Mouse (Mus musculus) lung, postnatal 0 days (tissue): Measurements from ENCODE around the gene Thrb. TPM values are rescaled to one million over a fixed set of nuclear protein-coding genes. Genes with fewer than 3 reads are reported as not detected.
A peak's percentile ranks its signal among the peaks of the same experiment; 100 is the strongest.

Source experiments
- ATAC-seq: fragments of 200-750 bp; cut with Nextera tagmentation; 2 replicates; pipeline ENCODE4 v1.8.0; 2017; ENCODE audit warnings: moderate library complexity
- DNase-seq: peaks from one replicate; pipeline ENCODE4 v3.0.0-alpha.2; 2016; ENCODE audit warnings: low spot score
- H3K27ac ChIP-seq: fragments of 300-500 bp; sonication (generic); 2 replicates; pipeline ENCODE4 v1.5.1; 2014; ENCODE audit warnings: antibody characterized with exemption, mild to moderate bottlenecking, low read length, mixed read lengths
- H3K27me3 ChIP-seq: fragments of 300-500 bp; sonication (generic); replicated peaks from 2 replicates; pipeline ENCODE4 v1.6.1; 2014; ENCODE audit warnings: low read length, mixed read lengths; ENCODE audit not compliant: insufficient read depth
- H3K36me3 ChIP-seq: fragments of 300-500 bp; sonication (generic); 2 replicates; pipeline ENCODE4 v1.6.1; 2014; ENCODE audit warnings: low read length, mixed read lengths; ENCODE audit not compliant: insufficient read depth
- H3K4me1 ChIP-seq: fragments of 300-500 bp; sonication (generic); 2 replicates; pipeline ENCODE4 v1.6.1; 2014; ENCODE audit warnings: antibody characterized with exemption, low read depth, low read length, mixed read lengths; ENCODE audit not compliant: insufficient read depth
- H3K4me2 ChIP-seq: fragments of 300-500 bp; sonication (generic); replicated peaks from 2 replicates; pipeline ENCODE4 v1.6.1; 2014; ENCODE audit warnings: low read depth, mild to moderate bottlenecking, low read length, moderate library complexity, mixed read lengths
- H3K4me3 ChIP-seq: fragments of 300-500 bp; sonication (generic); 2 replicates; pipeline ENCODE4 v1.5.1; 2014; ENCODE audit warnings: low read depth, low read length
- H3K9ac ChIP-seq: fragments of 300-500 bp; sonication (generic); replicated peaks from 2 replicates; pipeline ENCODE4 v1.6.1; 2014; ENCODE audit warnings: low read depth, mild to moderate bottlenecking
- H3K9me3 ChIP-seq: fragments of 300-500 bp; sonication (generic); 2 replicates; pipeline ENCODE4 v1.6.1; 2016; ENCODE audit warnings: low read length, mixed read lengths
- CTCF ChIP-seq: IDR thresholded peaks from 2 replicates; pipeline ENCODE4 v1.5.1; 2016; ENCODE audit warnings: antibody characterized with exemption, mild to moderate bottlenecking
- EP300 ChIP-seq: IDR thresholded peaks from 2 replicates; pipeline ENCODE4 v1.6.1; 2016; ENCODE audit warnings: antibody characterized with exemption, mild to moderate bottlenecking, control low read depth
- whole genome bisulfite sequencing: fragments of 180-500 bp; shearing (Covaris S2); extraction: QIAGEN DNeasy Blood & Tissue Kit; methylation state at CpG from one replicate; pipeline ENCODE4 v1.1.7; 2014; 5-methylcytosine and 5-hydroxymethylcytosine counted together
- polyA plus RNA-seq: library from polyadenylated mRNA; unstranded; fragments of >200 nt; fragmentation: Nextera tagmentation; extraction: Ambion mirVana; gene quantifications from 2 replicates; pipeline ENCODE4 v1.2.1, GENCODE M21; 2015

Gene Thrb
- polyA plus RNA-seq, 1 experiment from 2014 or later = 2.8 TPM

DNA sequence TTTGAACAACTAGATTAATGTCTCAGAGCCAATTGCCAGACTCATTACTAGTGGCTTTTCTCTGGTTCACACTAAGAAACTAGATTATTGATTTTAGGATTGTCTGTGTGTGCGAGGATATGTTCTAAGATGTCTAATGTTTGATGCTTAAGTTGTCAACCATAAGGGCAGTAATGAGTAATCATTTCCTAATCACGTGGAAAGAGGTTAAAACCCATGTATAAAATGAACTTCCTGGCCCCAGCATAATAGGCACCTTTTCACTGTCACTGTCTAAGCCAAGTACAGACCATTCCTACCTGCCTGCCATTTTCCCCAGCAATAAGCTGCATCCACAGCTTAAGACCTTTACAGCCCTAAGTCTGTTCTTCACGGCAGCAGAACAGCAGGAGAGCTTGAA lies 321.2 kb downstream of the Thrb start:
- ATAC-seq (no peak), DNase-seq (no peak)
- Histone ChIP-seq H3K27ac (no peak overlapping the region), H3K4me3 (no peak overlapping the region), H3K36me3 (no peaks in the 10 kb centered on the region), H3K9me3 (no peaks in the 10 kb centered on the region), H3K4me2 (no peak overlapping the region), H3K27me3 (no peaks in the 10 kb centered on the region), H3K4me1 (no peaks in the 10 kb centered on the region), H3K9ac (no peak overlapping the region)
- no peak for TF ChIP-seq EP300
- TF ChIP-seq CTCF = no peak
- 53% methylated on average over 3 of the region's 3 CpGs for WGBS

DNA sequence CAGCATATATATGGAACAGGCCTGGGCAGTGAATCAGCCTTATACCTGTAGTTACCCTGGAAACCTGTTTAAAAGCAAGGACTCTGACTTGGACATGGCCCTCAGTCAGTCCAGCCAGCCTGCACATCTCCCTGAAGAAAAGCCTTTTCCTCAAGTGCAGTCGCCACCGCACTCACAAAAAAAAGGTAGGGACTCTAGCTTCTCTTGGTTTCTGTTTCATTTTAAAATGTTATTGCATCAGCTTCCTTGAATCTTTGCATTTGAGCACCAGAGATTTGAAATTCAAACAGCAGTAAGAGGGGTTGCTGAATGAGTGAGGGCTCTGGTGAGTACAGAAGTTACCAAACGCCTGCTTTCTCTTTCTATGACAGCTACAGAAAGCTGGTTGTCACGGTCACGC lies 322.0 kb downstream of the Thrb start:
- Histone ChIP-seq H3K4me2 (no peak overlapping the region), H3K4me3 (no peak overlapping the region), H3K27ac (no peak overlapping the region), H3K9ac (no peak overlapping the region), H3K27me3 (no peaks in the 10 kb centered on the region), H3K4me1 (no peaks in the 10 kb centered on the region), H3K9me3 (no peaks in the 10 kb centered on the region), H3K36me3 (no peaks in the 10 kb centered on the region)
- ATAC-seq (no peak), DNase-seq (peak; percentile 11)
- 71% methylated on average over 5 of the region's 5 CpGs for WGBS
- TF ChIP-seq EP300 = no peak
- TF ChIP-seq CTCF = no peak

DNA sequence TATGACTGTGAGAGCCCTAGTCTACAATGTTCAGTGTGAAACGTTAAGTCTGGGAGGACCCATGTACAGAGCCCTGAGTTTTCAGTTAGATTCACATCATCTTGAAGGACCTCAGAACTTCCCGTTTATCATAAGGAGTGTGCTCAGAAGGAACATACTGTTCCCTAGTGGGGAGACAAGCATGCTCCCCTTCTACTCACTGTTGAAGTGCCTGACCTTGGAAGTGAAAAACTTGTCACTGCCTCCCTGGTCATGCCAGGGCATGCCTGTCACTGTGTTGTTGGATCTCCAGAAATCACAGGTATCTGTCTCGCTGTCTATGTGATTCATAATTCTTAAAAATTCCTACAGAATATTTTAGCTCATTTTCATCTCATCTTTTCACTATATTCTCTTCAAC lies 323.3 kb downstream of the Thrb start:
- Histone ChIP-seq H3K27me3 (no peaks in the 10 kb centered on the region), H3K9me3 (no peaks in the 10 kb centered on the region), H3K4me2 (no peak overlapping the region), H3K4me1 (no peaks in the 10 kb centered on the region), H3K4me3 (no peak overlapping the region), H3K27ac (no peak overlapping the region), H3K36me3 (no peaks in the 10 kb centered on the region), H3K9ac (no peak overlapping the region)
- peak; percentile 22 for DNase-seq
- ATAC-seq = peak; percentile 38; the same call in 1 of the 2 replicates
- WGBS = 51% methylated on average over 3 of the region's 3 CpGs
- peak; percentile 53 for TF ChIP-seq EP300
- no peak for TF ChIP-seq CTCF

DNA sequence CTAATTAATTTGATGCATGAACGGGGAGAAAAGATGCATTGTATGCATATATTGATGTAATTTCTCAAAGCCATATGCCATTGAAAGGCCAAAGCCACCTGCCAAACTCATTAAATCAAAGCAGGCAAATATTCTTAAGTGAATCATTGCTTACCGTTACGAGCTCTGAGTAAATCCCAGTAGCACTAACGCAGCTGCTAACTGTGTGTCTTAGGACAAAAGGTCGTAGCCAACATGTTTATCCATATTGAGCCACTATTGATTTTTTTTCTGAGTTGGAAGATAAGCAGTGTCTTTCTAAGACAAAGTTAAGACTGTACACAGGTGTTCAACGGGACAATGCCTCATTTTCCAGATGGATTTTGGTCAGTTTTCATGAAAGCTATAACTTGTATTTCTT lies 323.8 kb downstream of the Thrb start:
- no peak overlapping the region for H3K27ac ChIP-seq
- no peak overlapping the region for H3K9ac ChIP-seq
- 42% methylated on average over 6 of the region's 6 CpGs for WGBS
- no peak overlapping the region for H3K4me2 ChIP-seq
- no peaks in the 10 kb centered on the region for H3K36me3 ChIP-seq
- no peaks in the 10 kb centered on the region for H3K27me3 ChIP-seq
- no peaks in the 10 kb centered on the region for H3K9me3 ChIP-seq
- ATAC-seq = no peak
- no peaks in the 10 kb centered on the region for H3K4me1 ChIP-seq
- no peak for TF ChIP-seq CTCF
- no peak for TF ChIP-seq EP300
- no peak overlapping the region for H3K4me3 ChIP-seq
- DNase-seq = no peak

DNA sequence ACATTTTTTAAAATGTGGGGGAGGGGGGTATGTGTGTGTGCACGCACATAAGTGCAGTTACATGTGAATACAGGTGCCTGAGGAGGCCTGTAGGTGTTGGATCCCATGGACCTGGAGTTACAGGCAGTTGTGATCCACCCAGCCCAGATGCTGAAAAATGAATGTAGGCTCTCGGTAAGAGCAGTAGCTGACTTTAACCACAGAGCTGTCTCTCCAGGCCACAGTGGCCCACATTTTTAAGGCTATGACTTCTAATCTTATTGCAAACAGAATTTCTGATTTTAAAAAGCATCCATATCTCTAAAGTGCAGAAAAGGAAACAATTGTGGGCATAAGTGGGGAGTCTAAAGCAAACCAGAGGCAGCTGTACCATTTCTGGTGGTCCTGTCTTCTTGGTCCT lies 328.5 kb downstream of the Thrb start:
- Histone ChIP-seq H3K36me3 (no peaks in the 10 kb centered on the region), H3K9ac (no peak overlapping the region), H3K4me3 (no peak overlapping the region), H3K4me1 (no peaks in the 10 kb centered on the region), H3K4me2 (no peak overlapping the region), H3K27ac (no peak overlapping the region), H3K9me3 (no peaks in the 10 kb centered on the region), H3K27me3 (no peaks in the 10 kb centered on the region)
- ATAC-seq (no peak), DNase-seq (no peak)
- TF ChIP-seq EP300 = no peak
- no peak for TF ChIP-seq CTCF
- 73% methylated on average over 2 of the region's 2 CpGs for WGBS

DNA sequence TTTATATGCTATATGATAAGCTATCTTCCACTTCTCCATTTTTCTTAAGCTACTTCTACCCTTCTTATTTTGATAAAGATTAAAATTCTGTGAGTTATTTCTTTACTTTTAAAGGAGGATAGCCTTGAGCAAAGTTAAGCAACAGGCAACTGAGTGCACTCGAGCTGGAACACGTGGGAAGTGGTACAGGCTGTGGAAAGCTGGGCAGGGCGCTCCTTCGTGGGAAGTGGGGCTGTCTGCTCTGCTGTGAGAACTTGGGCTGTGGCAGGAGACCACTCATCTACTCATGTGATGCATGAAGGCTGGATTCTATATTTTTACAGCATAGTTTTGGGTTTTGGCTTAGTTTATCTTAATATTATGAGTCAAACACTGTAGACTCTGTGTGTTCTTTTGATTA lies 329.1 kb downstream of the Thrb start:
- DNase-seq = peak; percentile 37
- Histone ChIP-seq H3K4me1 (no peaks in the 10 kb centered on the region), H3K4me2 (no peak overlapping the region), H3K9me3 (no peaks in the 10 kb centered on the region), H3K36me3 (no peaks in the 10 kb centered on the region), H3K27me3 (no peaks in the 10 kb centered on the region), H3K27ac (no peak overlapping the region), H3K4me3 (no peak overlapping the region), H3K9ac (no peak overlapping the region)
- TF ChIP-seq EP300 = no peak
- TF ChIP-seq CTCF = no peak
- ATAC-seq = no peak; the same call in 1 of the 2 replicates
- WGBS = 32% methylated on average over 4 of the region's 4 CpGs

DNA sequence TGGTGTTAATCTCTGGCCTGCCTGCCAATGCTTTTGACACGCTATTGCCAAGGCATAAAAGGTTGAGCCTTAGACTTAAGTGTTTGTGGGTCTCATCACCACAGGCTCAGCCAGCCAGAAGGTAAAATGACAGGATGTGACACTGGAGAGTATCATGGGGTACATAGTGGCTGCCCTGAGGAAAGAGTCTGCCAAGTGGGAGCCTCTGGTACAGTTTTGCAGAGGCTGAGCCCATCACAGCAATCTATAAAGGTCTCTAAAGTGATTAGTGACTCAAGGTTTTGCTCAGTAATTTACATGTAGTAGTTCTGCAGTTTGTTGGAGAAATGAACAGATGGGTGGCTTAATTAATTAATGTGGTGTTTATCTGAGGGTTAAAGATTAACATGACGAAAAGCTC lies 330.1 kb downstream of the Thrb start:
- Histone ChIP-seq H3K27ac (no peak overlapping the region), H3K4me1 (no peaks in the 10 kb centered on the region), H3K9ac (no peak overlapping the region), H3K27me3 (no peaks in the 10 kb centered on the region), H3K4me3 (no peak overlapping the region), H3K4me2 (no peak overlapping the region), H3K36me3 (no peaks in the 10 kb centered on the region), H3K9me3 (no peaks in the 10 kb centered on the region)
- TF ChIP-seq EP300 (no peak), CTCF (no peak)
- no peak for ATAC-seq
- no peak for DNase-seq
- 88% methylated on average over 2 of the region's 2 CpGs for WGBS
